Comparison of ENCODE assay signal across 8 mouse cellular contexts in genomic region chr2:122377751-122378246, GRCm38 (mm10). TPM values are rescaled to one million over a fixed set of nuclear protein-coding genes. Genes with fewer than 3 reads are reported as not detected.
DNase-seq lines count a peak whose midpoint lies in the region; ATAC-seq and TF ChIP-seq lines count a peak whose summit lies in the region.

No protein-coding gene starts in this region.

- H3K79me2 ChIP-seq in liver, adult 2 months (ENCODE audit: control insufficient read depth, insufficient read depth, low read length), result no peaks in the 10 kb centered on the region

- peaks cover 6% of the 10 kb centered on the region; the same call in 1 of the 2 replicates for H3K4me1 ChIP-seq in embryonic facial prominence, embryonic 15.5 days
- no peaks in the 10 kb centered on the region for H3K4me1 ChIP-seq in heart, embryonic 11.5 days (ENCODE audit: control insufficient read depth, insufficient read depth, low read length)
- peaks cover 18% of the 10 kb centered on the region for H3K4me1 ChIP-seq in kidney, embryonic 15.5 days
- H3K4me1 ChIP-seq in liver, adult 2 months (ENCODE audit: control insufficient read depth, insufficient read depth, low read length), result peaks cover 3% of the 10 kb centered on the region; the same call in 1 of the 2 replicates
- H3K4me1 ChIP-seq in stomach, embryonic 14.5 days (ENCODE audit: control insufficient read depth, insufficient read depth, low read length), result no peaks in the 10 kb centered on the region

- H3K9me3 ChIP-seq in embryonic facial prominence, embryonic 15.5 days (replicated peaks), result no peaks in the 10 kb centered on the region
- H3K9me3 ChIP-seq in heart, embryonic 11.5 days (replicated peaks; ENCODE audit: control insufficient read depth, low read length), result no peaks in the 10 kb centered on the region
- no peaks in the 10 kb centered on the region for H3K9me3 ChIP-seq in kidney, embryonic 15.5 days (replicated peaks)
- no peaks in the 10 kb centered on the region for H3K9me3 ChIP-seq in stomach, embryonic 14.5 days (ENCODE audit: control insufficient read depth, low read depth, low read length)

- H3K36me3 ChIP-seq in embryonic facial prominence, embryonic 15.5 days, result no peaks in the 10 kb centered on the region
- no peaks in the 10 kb centered on the region for H3K36me3 ChIP-seq in heart, embryonic 11.5 days (ENCODE audit: control insufficient read depth, insufficient read depth, low read length)
- no peaks in the 10 kb centered on the region for H3K36me3 ChIP-seq in kidney, embryonic 15.5 days
- H3K36me3 ChIP-seq in liver, adult 2 months (ENCODE audit: control insufficient read depth, insufficient read depth, low read length), result no peaks in the 10 kb centered on the region
- no peaks in the 10 kb centered on the region for H3K36me3 ChIP-seq in stomach, embryonic 14.5 days (ENCODE audit: control insufficient read depth, insufficient read depth, low read length)

- H3K4me2 ChIP-seq in embryonic facial prominence, embryonic 15.5 days (replicated peaks), result peak overlapping the region; percentile 54
- H3K4me2 ChIP-seq in heart, embryonic 11.5 days, result peak overlapping the region; percentile 51
- H3K4me2 ChIP-seq in kidney, embryonic 15.5 days, result peak overlapping the region; percentile 65
- peak overlapping the region; percentile 43 for H3K4me2 ChIP-seq in stomach, embryonic 14.5 days (replicated peaks; ENCODE audit: low read depth, low read length)

- H3K4me3 ChIP-seq in embryonic facial prominence, embryonic 15.5 days (replicated peaks), result peak overlapping the region; percentile 66
- peak overlapping the region; percentile 70 for H3K4me3 ChIP-seq in heart, embryonic 11.5 days (ENCODE audit: low read depth, low read length)
- H3K4me3 ChIP-seq in kidney, embryonic 15.5 days (replicated peaks), result peak overlapping the region; percentile 63
- H3K4me3 ChIP-seq in liver, adult 2 months (ENCODE audit: insufficient read depth, low read depth, low read length), result peak overlapping the region; percentile 47
- peak overlapping the region; percentile 45 for H3K4me3 ChIP-seq in stomach, embryonic 14.5 days (ENCODE audit: low read depth, low read length)

- no peak for TF ChIP-seq CTCF in liver, adult 2 months (IDR thresholded peaks at IDR 0.05; ENCODE audit: low read depth, low read length)

- DNase-seq in A20 (ENCODE audit: low read depth, low spot score), result peak; percentile 83
- DNase-seq in adrenal gland, adult 18-20 months (ENCODE audit: low spot score in 2 of 2), result peak; percentile 73 to 75
- peak; percentile 86 for DNase-seq in liver, adult 2 months (ENCODE audit: extremely low read depth, low read depth, low spot score)

- under 1% methylated on average over 26 of the region's 26 CpGs for WGBS in embryonic facial prominence, embryonic 15.5 days
- WGBS in heart, embryonic 11.5 days (ENCODE audit: insufficient replicate concordance), result under 1% methylated on average over 26 of the region's 26 CpGs
- WGBS in kidney, embryonic 15.5 days, result under 1% methylated on average over 26 of the region's 26 CpGs
- WGBS in liver, adult 2 months, result under 1% methylated on average over 26 of the region's 26 CpGs
- under 1% methylated on average over 26 of the region's 26 CpGs for WGBS in stomach, embryonic 14.5 days

- ATAC-seq in embryonic facial prominence, embryonic 15.5 days (ENCODE audit: insufficient number of reproducible peaks, low FRiP score, low TSS enrichment, low read depth), result peak; percentile 83
- peak; percentile 87 for ATAC-seq in heart, embryonic 11.5 days (replicated peaks; ENCODE audit: insufficient number of reproducible peaks, low FRiP score, low TSS enrichment)
- peak; percentile 86 for ATAC-seq in kidney, embryonic 15.5 days (replicated peaks; ENCODE audit: low FRiP score)
- ATAC-seq in monocyte, adult 5-6 weeks (replicated peaks; ENCODE audit: insufficient number of reproducible peaks, low FRiP score, low TSS enrichment, poor library complexity, severe bottlenecking), result peak; percentile 32
- peak; percentile 81 for ATAC-seq in stomach, embryonic 14.5 days (ENCODE audit: insufficient number of reproducible peaks, insufficient read depth, low FRiP score, low read depth)

- no peaks in the 10 kb centered on the region for H3K27me3 ChIP-seq in embryonic facial prominence, embryonic 15.5 days
- H3K27me3 ChIP-seq in heart, embryonic 11.5 days (ENCODE audit: control insufficient read depth, insufficient read depth, low read length), result no peaks in the 10 kb centered on the region
- H3K27me3 ChIP-seq in kidney, embryonic 15.5 days, result peaks cover 3% of the 10 kb centered on the region; the same call in 1 of the 2 replicates
- H3K27me3 ChIP-seq in liver, adult 2 months (ENCODE audit: control insufficient read depth, insufficient read depth, low read length), result no peaks in the 10 kb centered on the region
- H3K27me3 ChIP-seq in stomach, embryonic 14.5 days (ENCODE audit: control insufficient read depth, insufficient read depth, low read length), result no peaks in the 10 kb centered on the region

- H3K27ac ChIP-seq in embryonic facial prominence, embryonic 15.5 days (replicated peaks), result peak overlapping the region; percentile 95
- H3K27ac ChIP-seq in heart, embryonic 11.5 days (ENCODE audit: low read depth, low read length), result peak overlapping the region; percentile 90
- peak overlapping the region; percentile 94 for H3K27ac ChIP-seq in kidney, embryonic 15.5 days
- H3K27ac ChIP-seq in liver, adult 2 months (replicated peaks; ENCODE audit: insufficient read depth, low read depth, low read length), result no peak overlapping the region
- peak overlapping the region; percentile 82 for H3K27ac ChIP-seq in stomach, embryonic 14.5 days (ENCODE audit: low read length)

- H3K9ac ChIP-seq in embryonic facial prominence, embryonic 15.5 days, result peak overlapping the region; percentile 51
- peak overlapping the region; percentile 82 for H3K9ac ChIP-seq in heart, embryonic 11.5 days (ENCODE audit: low read depth, low read length)
- peak overlapping the region; percentile 72 for H3K9ac ChIP-seq in kidney, embryonic 15.5 days
- peak overlapping the region; percentile 40; the same call in 1 of the 2 replicates for H3K9ac ChIP-seq in liver, adult 2 months (ENCODE audit: low read depth, low read length)
- H3K9ac ChIP-seq in stomach, embryonic 14.5 days (replicated peaks; ENCODE audit: low read depth, low read length), result peak overlapping the region; percentile 40

- no peak for TF ChIP-seq POLR2A in liver, adult 2 months (IDR thresholded peaks at IDR 0.05; ENCODE audit: extremely low read depth, insufficient read depth, low read length)

RNA-seq across cellular contexts. Expression of gene Shf, which starts 8.8 kb away (rescaled TPM):
- 10 to 100 TPM in 1 of 2 experiments, 1 to 10 TPM in 1; 6.4 to 10.4 TPM for total RNA-seq in adrenal gland, adult 18-20 months (2021)
- polyA plus RNA-seq in embryonic facial prominence, embryonic 15.5 days (2015; fragmentation: Nextera tagmentation; extraction: Ambion mirVana), result 4.5 and 5.0 TPM in 2 replicates
- 3.7 and 3.8 TPM in 2 replicates for polyA plus RNA-seq in heart, embryonic 11.5 days (2014; fragmentation: Nextera tagmentation; extraction: Ambion mirVana)
- 2.4 and 2.6 TPM in 2 replicates for polyA plus RNA-seq in kidney, embryonic 15.5 days (2015; fragmentation: Nextera tagmentation; extraction: Ambion mirVana)
- 6.6 and 6.7 TPM in 2 replicates for total RNA-seq in liver, adult 2 months (2014; rRNA removed)
- 8.1 and 14.0 TPM in 2 replicates for polyA plus RNA-seq in liver, adult 2 months (2012; rRNA removed)
- 0.78 to 3.5 TPM (median 1.3 TPM) in 3 replicates for total RNA-seq in monocyte, adult 5-6 weeks (2017)
- 3.8 and 5.2 TPM in 2 replicates for polyA plus RNA-seq in stomach, embryonic 14.5 days (2014; fragmentation: Nextera tagmentation; extraction: Ambion mirVana)

RNA-seq across cellular contexts. Expression of gene Slc28a2, which starts 48.5 kb away (rescaled TPM):
- total RNA-seq in adrenal gland, adult 18-20 months (2021), result 1 to 10 TPM; 1.2 to 7.1 TPM
- 0.31 and 1.5 TPM in 2 replicates for polyA plus RNA-seq in embryonic facial prominence, embryonic 15.5 days (2015; fragmentation: Nextera tagmentation; extraction: Ambion mirVana)
- 0.27 TPM in 2 replicates for polyA plus RNA-seq in heart, embryonic 11.5 days (2014; fragmentation: Nextera tagmentation; extraction: Ambion mirVana)
- polyA plus RNA-seq in kidney, embryonic 15.5 days (2015; fragmentation: Nextera tagmentation; extraction: Ambion mirVana), result 0.54 and 0.82 TPM in 2 replicates
- total RNA-seq in liver, adult 2 months (2014; rRNA removed), result 1.2 and 1.7 TPM in 2 replicates
- 0.22 and 0.38 TPM in 2 replicates for polyA plus RNA-seq in liver, adult 2 months (2012; rRNA removed)
- total RNA-seq in monocyte, adult 5-6 weeks (2017), result 49.1 to 75.5 TPM (median 56.6 TPM) in 3 replicates
- 6.6 and 6.9 TPM in 2 replicates for polyA plus RNA-seq in stomach, embryonic 14.5 days (2014; fragmentation: Nextera tagmentation; extraction: Ambion mirVana)

Comparison
In these comparisons a context has a peak if more than half of its experiments do, and no peak if none do; other contexts are left out.
1. ATAC-seq: peak in every context shown above with its lines; median percentile 87 in heart, embryonic 11.5 days; 86 in kidney, embryonic 15.5 days; 83 in embryonic facial prominence, embryonic 15.5 days; 81 in stomach, embryonic 14.5 days; 32 in monocyte, adult 5-6 weeks.